Mouse (Mus musculus): ENCODE measurements around the gene Khnyn.

DNA sequence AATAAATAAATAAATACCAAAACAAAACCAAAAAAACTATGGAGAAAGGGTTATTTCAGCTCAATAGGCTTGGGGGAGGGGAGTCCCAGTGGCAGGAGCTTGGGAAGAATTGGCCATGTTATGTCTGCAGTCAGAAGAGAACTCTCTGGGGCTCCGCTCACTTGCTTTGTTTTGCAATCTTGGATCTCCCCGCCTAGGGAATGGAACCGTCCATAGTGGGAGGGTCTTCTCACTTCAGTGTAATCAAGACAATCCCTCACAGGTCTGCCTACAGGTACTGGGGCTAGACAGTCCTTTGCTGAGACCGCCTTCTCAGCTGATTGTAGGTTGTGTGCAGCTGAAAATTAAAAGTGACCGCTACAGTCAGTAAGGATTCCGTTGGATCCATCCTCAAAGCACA lies 15.2 kb upstream of the Khnyn start:
- TF ChIP-seq GATA1 (IDR thresholded peaks at IDR 0.05; ENCODE audit: borderline replicate concordance, low read length) (no peak), FLI1 (IDR thresholded peaks at IDR 0.05; ENCODE audit: low read length) (no peak)

All from megakaryocyte, embryonic 14.5 days (primary cell).